Mouse (Mus musculus) neural tube, embryonic 14.5 days (tissue): ENCODE results near the gene Banp. TPM values are rescaled to one million over a fixed set of nuclear protein-coding genes. Genes with fewer than 3 reads are reported as not detected.

Source experiments
- ATAC-seq: fragments of 200-750 bp; cut with Nextera tagmentation; 2 replicates; pipeline ENCODE4 v1.8.0; 2017; ENCODE audit warnings: low read depth, mild to moderate bottlenecking, moderate TSS enrichment, moderate library complexity
- H3K27ac ChIP-seq: fragments of 300-500 bp; sonication (generic); 2 replicates; pipeline ENCODE4 v1.5.1; 2014; ENCODE audit warnings: low read depth, mild to moderate bottlenecking, control low read depth, low read length, moderate library complexity, mixed read lengths
- H3K27me3 ChIP-seq: fragments of 300-500 bp; sonication (generic); 2 replicates; pipeline ENCODE4 v1.6.1; 2014; ENCODE audit warnings: low read length; ENCODE audit not compliant: control insufficient read depth, insufficient read depth
- H3K36me3 ChIP-seq: fragments of 300-500 bp; sonication (generic); 2 replicates; pipeline ENCODE4 v1.6.1; 2014; ENCODE audit warnings: low read length, mixed read lengths; ENCODE audit not compliant: control insufficient read depth, insufficient read depth
- H3K4me1 ChIP-seq: fragments of 300-500 bp; sonication (generic); 2 replicates; pipeline ENCODE4 v1.6.1; 2014; ENCODE audit warnings: low read length; ENCODE audit not compliant: control insufficient read depth, insufficient read depth
- H3K4me2 ChIP-seq: fragments of 300-500 bp; sonication (generic); 2 replicates; pipeline ENCODE4 v1.6.1; 2014; ENCODE audit warnings: mild to moderate bottlenecking, low read depth, low read length, control low read depth
- H3K4me3 ChIP-seq: fragments of 300-500 bp; sonication (generic); 2 replicates; pipeline ENCODE4 v1.5.1; 2014; ENCODE audit warnings: low read depth, low read length, control low read depth, mixed read lengths
- H3K9ac ChIP-seq: fragments of 300-500 bp; sonication (generic); replicated peaks from 2 replicates; pipeline ENCODE4 v1.6.1; 2014; ENCODE audit warnings: low read depth, mild to moderate bottlenecking, control low read depth, low read length, mixed read lengths
- H3K9me3 ChIP-seq: fragments of 300-500 bp; sonication (generic); 2 replicates; pipeline ENCODE4 v1.6.1; 2016; ENCODE audit warnings: low read length; ENCODE audit not compliant: control insufficient read depth
- WGBS: fragments of 180-500 bp; shearing (Covaris S2); extraction: QIAGEN DNeasy Blood & Tissue Kit; methylation state at CpG from one replicate; pipeline ENCODE4 v1.1.7; 2014; 5-methylcytosine and 5-hydroxymethylcytosine counted together
- polyA plus RNA-seq: library from polyadenylated mRNA; unstranded; fragments of >200 nt; fragmentation: Nextera tagmentation; extraction: Ambion mirVana; gene quantifications from 2 replicates; pipeline ENCODE4 v1.2.1, GENCODE M21; 2014

Banp gene
- polyA plus RNA-seq, 1 experiment from 2014 or later, result 47.2 TPM

GRCm38 (mm10) chr8:122062508-122063223, 113.1 kb downstream of the Banp start:
- Histone ChIP-seq H3K27ac (no peak overlapping the region), H3K9me3 (no peaks in the 10 kb centered on the region), H3K9ac (no peak overlapping the region), H3K4me3 (no peak overlapping the region), H3K27me3 (no peaks in the 10 kb centered on the region), H3K4me1 (no peaks in the 10 kb centered on the region), H3K4me2 (no peak overlapping the region), H3K36me3 (no peaks in the 10 kb centered on the region)
- ATAC-seq, result no peak
- WGBS, result 86% methylated on average over 12 of the region's 12 CpGs

GRCm38 (mm10) chr8:122064353-122064752, 114.8 kb downstream of the Banp start:
- WGBS, result 70% methylated on average over 7 of the region's 7 CpGs
- Histone ChIP-seq H3K4me2 (no peak overlapping the region), H3K36me3 (no peaks in the 10 kb centered on the region), H3K4me3 (no peak overlapping the region), H3K4me1 (no peaks in the 10 kb centered on the region), H3K27me3 (no peaks in the 10 kb centered on the region), H3K9me3 (no peaks in the 10 kb centered on the region), H3K27ac (no peak overlapping the region), H3K9ac (no peak overlapping the region)
- no peak for ATAC-seq

- Histone ChIP-seq H3K4me1 (no peaks in the 10 kb centered on the region), H3K36me3 (no peaks in the 10 kb centered on the region), H3K9me3 (no peaks in the 10 kb centered on the region), H3K4me2 (no peak overlapping the region), H3K4me3 (no peak overlapping the region), H3K27me3 (no peaks in the 10 kb centered on the region), H3K27ac (no peak overlapping the region), H3K9ac (no peak overlapping the region)
- WGBS, result 57% methylated on average over 15 of the region's 15 CpGs
- no peak for ATAC-seq
Observed at GRCm38 (mm10) chr8:122067783-122068505, 118.4 kb downstream of the Banp start.

GRCm38 (mm10) chr8:122068609-122069008, 119.1 kb downstream of the Banp start:
- Histone ChIP-seq H3K36me3 (no peaks in the 10 kb centered on the region), H3K4me3 (no peak overlapping the region), H3K27ac (no peak overlapping the region), H3K9me3 (no peaks in the 10 kb centered on the region), H3K27me3 (no peaks in the 10 kb centered on the region), H3K9ac (no peak overlapping the region), H3K4me1 (no peaks in the 10 kb centered on the region), H3K4me2 (no peak overlapping the region)
- 85% methylated on average over 13 of the region's 13 CpGs for WGBS
- ATAC-seq, result no peak

GRCm38 (mm10) chr8:122069281-122069680, 119.7 kb downstream of the Banp start:
- 83% methylated on average over 11 of the region's 11 CpGs for WGBS
- Histone ChIP-seq H3K36me3 (no peaks in the 10 kb centered on the region), H3K9me3 (no peaks in the 10 kb centered on the region), H3K9ac (no peak overlapping the region), H3K4me1 (no peaks in the 10 kb centered on the region), H3K27me3 (no peaks in the 10 kb centered on the region), H3K4me3 (no peak overlapping the region), H3K27ac (no peak overlapping the region), H3K4me2 (no peak overlapping the region)
- ATAC-seq, result no peak

- Histone ChIP-seq H3K9ac (no peak overlapping the region), H3K27me3 (no peaks in the 10 kb centered on the region), H3K4me1 (no peaks in the 10 kb centered on the region), H3K4me3 (no peak overlapping the region), H3K4me2 (no peak overlapping the region), H3K36me3 (no peaks in the 10 kb centered on the region), H3K9me3 (no peaks in the 10 kb centered on the region), H3K27ac (no peak overlapping the region)
- ATAC-seq, result no peak
- WGBS, result 73% methylated on average over 4 of the region's 4 CpGs
Observed at GRCm38 (mm10) chr8:122071193-122071592, 121.6 kb downstream of the Banp start.

GRCm38 (mm10) chr8:122073964-122074363, 124.4 kb downstream of the Banp start:
- no peak overlapping the region for H3K4me2 ChIP-seq
- H3K9ac ChIP-seq, result no peak overlapping the region
- WGBS, result 82% methylated on average over 9 of the region's 9 CpGs
- no peaks in the 10 kb centered on the region for H3K4me1 ChIP-seq
- H3K27ac ChIP-seq, result no peak overlapping the region
- no peaks in the 10 kb centered on the region for H3K27me3 ChIP-seq
- H3K36me3 ChIP-seq, result no peaks in the 10 kb centered on the region
- no peaks in the 10 kb centered on the region for H3K9me3 ChIP-seq
- H3K4me3 ChIP-seq, result no peak overlapping the region
- ATAC-seq, result no peak

- no peak overlapping the region for H3K4me3 ChIP-seq
- no peaks in the 10 kb centered on the region for H3K36me3 ChIP-seq
- H3K4me2 ChIP-seq, result no peak overlapping the region
- no peak for ATAC-seq
- no peaks in the 10 kb centered on the region for H3K9me3 ChIP-seq
- H3K27ac ChIP-seq, result no peak overlapping the region
- H3K27me3 ChIP-seq, result no peaks in the 10 kb centered on the region
- no peak overlapping the region for H3K9ac ChIP-seq
- 81% methylated on average over 9 of the region's 9 CpGs for WGBS
- no peaks in the 10 kb centered on the region for H3K4me1 ChIP-seq
Observed at GRCm38 (mm10) chr8:122074442-122074841, 124.9 kb downstream of the Banp start.

- Histone ChIP-seq H3K27ac (no peak overlapping the region), H3K27me3 (no peaks in the 10 kb centered on the region), H3K36me3 (no peaks in the 10 kb centered on the region), H3K4me3 (no peak overlapping the region), H3K9ac (no peak overlapping the region), H3K4me2 (no peak overlapping the region), H3K4me1 (no peaks in the 10 kb centered on the region), H3K9me3 (no peaks in the 10 kb centered on the region)
- WGBS, result 81% methylated on average over 4 of the region's 4 CpGs
- no peak for ATAC-seq
Observed at GRCm38 (mm10) chr8:122074977-122075376, 125.4 kb downstream of the Banp start.
